Mouse (Mus musculus) kidney, adult 2 months (tissue): Measurements from ENCODE around the gene Bckdk. TPM values are rescaled to one million over a fixed set of nuclear protein-coding genes. Genes with fewer than 3 reads are reported as not detected.

Source experiments
- DNase-seq: peaks from one replicate; pipeline ENCODE4 v3.0.0; 2021
- H3K27ac ChIP-seq: fragments of 200-500 bp; 2 replicates; pipeline ENCODE4 v1.5.1; 2012; ENCODE audit warnings: low read depth, low read length, control low read depth, inconsistent platforms; ENCODE audit not compliant: insufficient read depth
- H3K27me3 ChIP-seq: fragments of 200-500 bp; replicated peaks from 2 replicates; pipeline ENCODE4 v1.6.1; 2012; ENCODE audit warnings: mild to moderate bottlenecking, moderate library complexity, low read length, inconsistent platforms; ENCODE audit not compliant: control insufficient read depth, insufficient read depth
- H3K36me3 ChIP-seq: fragments of 200-500 bp; 2 replicates; pipeline ENCODE4 v1.6.1; 2012; ENCODE audit warnings: mild to moderate bottlenecking, moderate library complexity, low read length, inconsistent platforms; ENCODE audit not compliant: control insufficient read depth, insufficient read depth
- H3K4me1 ChIP-seq: fragments of 200-500 bp; 2 replicates; pipeline ENCODE4 v1.6.1; 2011; ENCODE audit warnings: low read length; ENCODE audit not compliant: control insufficient read depth, insufficient read depth
- H3K4me3 ChIP-seq: fragments of 200-500 bp; 2 replicates; pipeline ENCODE4 v1.5.1; 2011; ENCODE audit warnings: mild to moderate bottlenecking, low read depth, low read length, control low read depth; ENCODE audit not compliant: insufficient read depth
- CTCF ChIP-seq: fragments of 200-500 bp; conservative IDR thresholded peaks from 2 replicates; pipeline ENCODE4 v1.5.1; 2011; ENCODE audit warnings: low read depth, mild to moderate bottlenecking, control low read depth, low read length, moderate library complexity, mixed read lengths; ENCODE audit not compliant: insufficient read depth, insufficient read length
- POLR2A ChIP-seq: fragments of 200-500 bp; IDR thresholded peaks from one replicate; pipeline ENCODE4 v1.6.1; 2011; ENCODE audit warnings: low read depth, low read length, control low read depth
- WGBS: fragments of 180-500 bp; shearing (Covaris S2); methylation state at CpG from one replicate; pipeline ENCODE4 v1.1.7; 2018; 5-methylcytosine and 5-hydroxymethylcytosine counted together
- polyA plus RNA-seq: library from polyadenylated mRNA; depleted of rRNA; stranded (reverse); fragments of >200 nt; gene quantifications from 2 replicates; pipeline ENCODE4 v1.2.3, GENCODE M21; 2012

The Bckdk gene
- polyA plus RNA-seq, 1 experiment, result 148 TPM

DNA sequence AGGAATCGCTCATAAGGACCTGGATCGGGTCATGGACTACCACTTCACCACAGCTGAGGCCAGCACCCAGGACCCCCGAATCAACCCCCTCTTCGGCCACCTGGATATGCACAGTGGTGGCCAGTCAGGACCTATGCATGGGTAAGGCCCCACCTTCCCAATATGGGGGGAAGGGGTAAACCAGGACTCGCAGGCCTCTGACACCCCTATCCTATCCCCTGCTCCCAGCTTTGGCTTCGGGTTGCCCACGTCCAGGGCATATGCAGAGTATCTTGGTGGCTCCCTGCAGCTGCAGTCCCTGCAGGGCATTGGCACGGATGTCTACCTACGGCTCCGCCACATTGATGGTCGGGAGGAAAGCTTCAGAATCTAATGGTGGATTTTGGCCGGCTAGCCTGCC is 4.1 kb downstream of the Bckdk start:
- H3K27me3 ChIP-seq, result no peaks in the 10 kb centered on the region
- TF ChIP-seq CTCF (no peak), POLR2A (no peak)
- DNase-seq, result no peak
- H3K36me3 ChIP-seq, result peaks cover 1% of the 10 kb centered on the region; the same call in 1 of the 2 replicates
- H3K4me3 ChIP-seq, result no peak overlapping the region
- 96% methylated on average over 12 of the region's 12 CpGs for WGBS
- H3K27ac ChIP-seq, result no peak overlapping the region
- peaks cover 2% of the 10 kb centered on the region; the same call in 1 of the 2 replicates for H3K4me1 ChIP-seq

DNA sequence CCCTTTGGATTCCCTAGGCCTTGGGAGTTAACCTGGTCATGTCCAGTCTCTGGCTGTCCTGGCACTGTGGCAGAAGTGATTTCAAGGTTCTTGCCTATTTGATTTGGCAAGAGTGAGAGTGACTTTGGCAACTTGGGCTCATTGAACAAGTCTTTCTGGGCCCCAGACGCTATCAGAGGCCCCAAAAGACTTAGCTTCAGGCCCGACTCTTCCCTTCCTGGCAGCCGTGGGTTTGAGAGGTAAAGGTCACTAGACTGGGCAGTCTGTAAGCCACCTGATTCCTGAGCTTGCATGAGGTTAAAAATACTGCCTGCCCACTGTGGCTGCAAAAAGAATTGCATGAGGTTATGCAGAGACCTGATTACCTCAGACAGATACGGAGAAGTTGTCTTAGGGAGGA is 4.8 kb downstream of the Bckdk start:
- WGBS, result 55% methylated on average over 4 of the region's 4 CpGs
- TF ChIP-seq CTCF (no peak), POLR2A (no peak)
- peak overlapping the region; percentile 35; the same call in 1 of the 2 replicates for H3K27ac ChIP-seq
- no peak overlapping the region for H3K4me3 ChIP-seq
- H3K4me1 ChIP-seq, result peaks cover 5% of the 10 kb centered on the region; the same call in 1 of the 2 replicates
- H3K27me3 ChIP-seq, result no peaks in the 10 kb centered on the region
- DNase-seq, result peak; percentile 49
- H3K36me3 ChIP-seq, result peaks cover 1% of the 10 kb centered on the region; the same call in 1 of the 2 replicates

DNA sequence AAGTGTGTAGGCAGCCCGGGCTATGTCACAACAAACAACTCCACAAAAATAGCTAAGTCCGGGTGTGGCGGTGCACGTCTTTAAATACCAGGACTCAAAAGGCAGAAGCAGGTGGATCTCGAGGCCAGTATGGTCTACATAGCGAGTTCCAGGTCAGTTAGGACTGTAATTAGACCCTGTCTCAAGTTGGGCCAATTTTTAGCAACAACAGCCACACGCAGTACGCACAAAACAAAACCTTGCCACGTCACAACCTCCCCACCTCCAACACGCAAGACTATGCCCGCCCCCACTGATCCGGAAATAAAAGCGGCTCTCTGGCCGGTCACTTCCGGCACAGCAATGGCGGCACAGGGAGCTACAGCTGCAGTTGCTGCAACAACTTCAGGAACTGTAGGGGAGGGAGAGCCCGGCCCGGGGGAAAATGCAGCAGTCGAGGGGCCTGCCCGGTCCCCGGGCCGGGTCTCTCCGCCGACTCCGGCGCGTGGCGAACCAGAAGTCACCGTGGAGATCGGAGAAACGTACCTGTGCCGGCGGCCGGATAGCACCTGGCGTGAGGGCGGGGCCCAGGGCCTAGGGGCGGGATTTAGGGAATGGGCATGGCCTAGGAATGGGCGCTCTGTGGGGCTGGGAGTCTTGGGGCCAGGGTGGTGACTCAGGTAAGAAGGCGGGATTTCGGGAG is 8.4 kb downstream of the Bckdk start, which contains the start of gene Kat8:
Kat8 (plus strand) TSS at position 327 of the 682 bp plus-strand sequence.
- peak within 1 kb of the TSS; percentile 98 for H3K27ac ChIP-seq
- peaks cover 5% of the 10 kb centered on the region; the same call in 1 of the 2 replicates for H3K4me1 ChIP-seq
- no peaks in the 10 kb centered on the region for H3K27me3 ChIP-seq
- peak; percentile 96 for DNase-seq
- peaks cover 1% of the 10 kb centered on the region; the same call in 1 of the 2 replicates for H3K36me3 ChIP-seq
- peak within 1 kb of the TSS; percentile 81 for H3K4me3 ChIP-seq
- TF ChIP-seq CTCF (no peak), POLR2A (peak; percentile 75)
- WGBS, result under 1% methylated on average over 40 of the region's 40 CpGs

DNA sequence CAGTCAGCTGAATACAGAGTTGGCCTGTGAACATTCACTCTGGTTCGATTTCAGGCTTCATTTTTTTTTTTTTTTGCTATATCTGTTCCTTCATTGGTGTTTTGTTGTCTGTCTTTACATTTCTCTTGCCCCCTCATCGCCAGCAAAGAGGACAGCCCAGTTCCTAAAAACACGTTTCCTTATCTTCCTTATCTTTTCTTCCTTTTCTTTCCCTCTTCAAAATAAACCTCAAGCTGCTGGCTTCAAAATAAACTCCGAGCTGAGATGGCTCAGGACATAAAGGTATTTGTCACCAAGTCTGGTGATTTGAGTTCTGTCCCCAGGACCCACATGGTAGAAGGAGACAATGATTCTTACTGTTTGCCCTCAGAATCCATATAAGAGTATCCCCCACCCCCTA is 9.1 kb downstream of the Bckdk start:
- no peaks in the 10 kb centered on the region; the same call in 1 of the 2 replicates for H3K36me3 ChIP-seq
- WGBS, result 17% methylated on average over 4 of the region's 4 CpGs
- peak overlapping the region; percentile 18; the same call in 1 of the 2 replicates for H3K27ac ChIP-seq

DNA sequence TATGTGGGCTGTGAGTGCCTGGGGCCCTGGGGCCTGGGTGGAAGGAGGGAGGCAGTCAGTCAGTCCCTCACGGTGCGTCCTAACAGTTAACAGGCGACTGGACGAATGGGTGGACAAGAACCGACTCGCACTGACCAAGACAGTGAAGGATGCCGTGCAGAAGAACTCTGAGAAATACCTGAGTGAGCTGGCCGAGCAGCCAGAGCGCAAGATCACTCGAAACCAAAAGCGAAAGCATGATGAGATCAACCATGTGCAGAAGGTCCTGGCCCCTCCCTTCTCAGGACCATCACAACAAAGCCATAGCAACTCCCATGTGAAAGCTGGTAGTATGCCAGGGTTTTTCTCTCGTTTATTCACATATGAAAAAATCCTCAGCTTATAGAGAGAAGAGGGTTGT is 11.4 kb downstream of the Bckdk start:
- Histone ChIP-seq H3K27me3 (no peaks in the 10 kb centered on the region), H3K36me3 (no peaks in the 10 kb centered on the region; the same call in 1 of the 2 replicates), H3K4me1 (peaks cover 5% of the 10 kb centered on the region; the same call in 1 of the 2 replicates), H3K4me3 (no peak overlapping the region), H3K27ac (no peak overlapping the region)
- TF ChIP-seq CTCF (no peak), POLR2A (no peak)
- 84% methylated on average over 12 of the region's 12 CpGs for WGBS
- no peak for DNase-seq

More for the DNA sequence above, 9.1 kb downstream of the Bckdk start:
- TF ChIP-seq POLR2A, result no peak
- no peak for TF ChIP-seq CTCF
- H3K4me3 ChIP-seq, result peak overlapping the region; percentile 81
- DNase-seq, result no peak
- peaks cover 5% of the 10 kb centered on the region; the same call in 1 of the 2 replicates for H3K4me1 ChIP-seq
- no peaks in the 10 kb centered on the region for H3K27me3 ChIP-seq

DNA sequence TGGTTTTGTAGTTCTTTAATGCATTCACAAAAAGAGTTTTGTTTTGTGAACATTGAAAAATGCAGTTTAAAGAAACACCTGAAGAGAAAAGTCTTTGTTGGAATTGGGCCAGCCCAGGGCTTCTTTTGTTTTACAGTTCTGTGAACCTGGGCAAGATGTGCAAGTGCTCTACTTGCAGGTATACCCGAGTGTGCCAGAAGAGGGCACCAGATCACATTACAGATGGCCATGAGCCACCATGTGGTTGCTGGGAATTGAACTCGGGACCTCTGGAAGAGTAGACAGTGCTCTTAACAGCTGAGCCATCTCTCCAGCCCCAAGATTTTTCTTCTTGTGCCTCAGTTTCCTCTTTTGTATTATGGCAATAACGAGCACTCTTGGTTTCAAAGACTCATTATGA is 14.3 kb downstream of the Bckdk start:
- no peak overlapping the region for H3K27ac ChIP-seq
- no peaks in the 10 kb centered on the region for H3K27me3 ChIP-seq
- TF ChIP-seq POLR2A (no peak), CTCF (peak; percentile 62)
- DNase-seq, result peak; percentile 76
- H3K4me3 ChIP-seq, result no peak overlapping the region
- WGBS, result 53% methylated on average over 3 of the region's 3 CpGs
- H3K36me3 ChIP-seq, result no peaks in the 10 kb centered on the region; the same call in 1 of the 2 replicates
- peaks cover 11% of the 10 kb centered on the region; the same call in 1 of the 2 replicates for H3K4me1 ChIP-seq

DNA sequence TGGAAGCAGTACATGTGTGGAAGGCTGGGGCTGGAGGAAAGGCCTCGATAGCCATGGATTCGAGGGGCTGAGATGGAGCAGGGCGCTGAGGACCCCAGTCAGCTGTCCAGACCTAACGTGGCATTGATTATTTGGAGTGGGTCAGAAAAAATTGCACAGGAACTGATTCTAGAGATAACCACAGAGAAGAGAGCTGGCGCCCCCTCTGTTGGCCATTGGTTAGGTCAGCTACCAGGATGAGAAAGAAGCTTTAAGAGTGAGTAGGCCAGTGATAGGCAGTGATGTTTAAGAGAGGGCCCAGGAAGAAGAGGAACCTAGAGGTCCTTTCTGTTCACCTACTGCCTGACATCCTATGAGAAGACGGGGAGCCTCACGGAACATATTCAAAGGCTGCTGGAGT is 15.4 kb downstream of the Bckdk start:
- H3K4me3 ChIP-seq, result no peak overlapping the region
- peak; percentile 40 for DNase-seq
- WGBS, result 79% methylated on average over 7 of the region's 7 CpGs
- no peak overlapping the region for H3K27ac ChIP-seq
- H3K27me3 ChIP-seq, result no peaks in the 10 kb centered on the region
- H3K36me3 ChIP-seq, result no peaks in the 10 kb centered on the region; the same call in 1 of the 2 replicates
- TF ChIP-seq CTCF, result no peak; the same call in 1 of the 2 replicates
- peaks cover 20% of the 10 kb centered on the region for H3K4me1 ChIP-seq
